Mouse (Mus musculus) lung, embryonic 16.5 days (tissue): ENCODE measurements around the gene Upb1. TPM values are rescaled to one million over a fixed set of nuclear protein-coding genes. Genes with fewer than 3 reads are reported as not detected.

Experiments used
- ATAC-seq: fragments of 200-750 bp; cut with Nextera tagmentation; 2 replicates; pipeline ENCODE4 v1.8.0; 2017; ENCODE audit warnings: low read depth, mild to moderate bottlenecking, moderate library complexity
- H3K27ac ChIP-seq: fragments of 300-500 bp; sonication (generic); 2 replicates; pipeline ENCODE4 v1.5.1; 2014; ENCODE audit warnings: mild to moderate bottlenecking, control low read depth, low read length
- H3K27me3 ChIP-seq: fragments of 300-500 bp; sonication (generic); 2 replicates; pipeline ENCODE4 v1.6.1; 2014; ENCODE audit warnings: low read depth, low read length, mixed read lengths; ENCODE audit not compliant: control insufficient read depth, insufficient read depth
- H3K36me3 ChIP-seq: fragments of 300-500 bp; sonication (generic); 2 replicates; pipeline ENCODE4 v1.6.1; 2014; ENCODE audit warnings: low read length; ENCODE audit not compliant: control insufficient read depth, insufficient read depth
- H3K4me1 ChIP-seq: fragments of 300-500 bp; sonication (generic); replicated peaks from 2 replicates; pipeline ENCODE4 v1.6.1; 2014; ENCODE audit warnings: low read length, mixed read lengths; ENCODE audit not compliant: control insufficient read depth, insufficient read depth
- H3K4me2 ChIP-seq: fragments of 300-500 bp; sonication (generic); 2 replicates; pipeline ENCODE4 v1.6.1; 2014; ENCODE audit warnings: low read depth, low read length, control low read depth
- H3K4me3 ChIP-seq: fragments of 300-500 bp; sonication (generic); 2 replicates; pipeline ENCODE4 v1.5.1; 2014; ENCODE audit warnings: mild to moderate bottlenecking, low read length, control low read depth
- H3K9ac ChIP-seq: fragments of 300-500 bp; sonication (generic); 2 replicates; pipeline ENCODE4 v1.6.1; 2014; ENCODE audit warnings: low read length, control low read depth
- H3K9me3 ChIP-seq: fragments of 300-500 bp; sonication (generic); 2 replicates; pipeline ENCODE4 v1.6.1; 2016; ENCODE audit warnings: low read length; ENCODE audit not compliant: control insufficient read depth
- WGBS: fragments of 180-500 bp; shearing (Covaris S2); extraction: QIAGEN DNeasy Blood & Tissue Kit; methylation state at CpG from one replicate; pipeline ENCODE4 v1.1.7; 2014; 5-methylcytosine and 5-hydroxymethylcytosine counted together
- polyA plus RNA-seq: library from polyadenylated mRNA; unstranded; fragments of >200 nt; fragmentation: Nextera tagmentation; extraction: Ambion mirVana; gene quantifications from 2 replicates; pipeline ENCODE4 v1.2.1, GENCODE M21; 2015

Gene Upb1
- polyA plus RNA-seq, 1 experiment from 2014 or later: 0.44 TPM

- H3K9ac ChIP-seq: no peak overlapping the region
- H3K9me3 ChIP-seq: no peaks in the 10 kb centered on the region
- 87% methylated on average over 6 of the region's 6 CpGs for WGBS
- no peaks in the 10 kb centered on the region for H3K36me3 ChIP-seq
- no peak overlapping the region for H3K27ac ChIP-seq
- H3K4me2 ChIP-seq: no peak overlapping the region
- ATAC-seq: no peak
- H3K4me3 ChIP-seq: no peak overlapping the region
- H3K4me1 ChIP-seq: no peaks in the 10 kb centered on the region
- H3K27me3 ChIP-seq: no peaks in the 10 kb centered on the region
Observed at GRCm38 (mm10) chr10:75484066-75484465, 83.2 kb downstream of the Upb1 start.

- no peaks in the 10 kb centered on the region for H3K36me3 ChIP-seq
- no peak for ATAC-seq
- no peak overlapping the region for H3K9ac ChIP-seq
Observed at GRCm38 (mm10) chr10:75484767-75485166, 83.9 kb downstream of the Upb1 start.

GRCm38 (mm10) chr10:75486086-75486979, 85.4 kb downstream of the Upb1 start:
- Histone ChIP-seq H3K9ac (no peak overlapping the region), H3K36me3 (no peaks in the 10 kb centered on the region), H3K27me3 (no peaks in the 10 kb centered on the region), H3K4me3 (no peak overlapping the region), H3K4me2 (no peak overlapping the region), H3K9me3 (no peaks in the 10 kb centered on the region), H3K4me1 (no peaks in the 10 kb centered on the region), H3K27ac (no peak overlapping the region)
- WGBS: 46% methylated on average over 9 of the region's 9 CpGs
- peak; percentile 65; the same call in 1 of the 2 replicates for ATAC-seq

More at GRCm38 (mm10) chr10:75484767-75485166, 83.9 kb downstream of the Upb1 start:
- Histone ChIP-seq H3K9me3 (no peaks in the 10 kb centered on the region), H3K27me3 (no peaks in the 10 kb centered on the region), H3K4me1 (no peaks in the 10 kb centered on the region), H3K4me3 (no peak overlapping the region), H3K27ac (no peak overlapping the region), H3K4me2 (no peak overlapping the region)
- 50% methylated on average over 6 of the region's 6 CpGs for WGBS

GRCm38 (mm10) chr10:75487131-75487530, 86.2 kb downstream of the Upb1 start:
- Histone ChIP-seq H3K4me1 (no peaks in the 10 kb centered on the region), H3K4me2 (no peak overlapping the region), H3K9ac (no peak overlapping the region), H3K36me3 (no peaks in the 10 kb centered on the region), H3K27me3 (no peaks in the 10 kb centered on the region), H3K27ac (no peak overlapping the region), H3K9me3 (no peaks in the 10 kb centered on the region), H3K4me3 (no peak overlapping the region)
- WGBS: 53% methylated on average over 3 of the region's 3 CpGs
- ATAC-seq: no peak

GRCm38 (mm10) chr10:75489522-75489921, 88.6 kb downstream of the Upb1 start:
- Histone ChIP-seq H3K27me3 (no peaks in the 10 kb centered on the region), H3K9ac (no peak overlapping the region), H3K36me3 (no peaks in the 10 kb centered on the region), H3K4me3 (no peak overlapping the region), H3K27ac (no peak overlapping the region), H3K4me2 (no peak overlapping the region), H3K4me1 (no peaks in the 10 kb centered on the region), H3K9me3 (no peaks in the 10 kb centered on the region)
- ATAC-seq: no peak
- WGBS: 64% methylated on average over 2 of the region's 2 CpGs

GRCm38 (mm10) chr10:75490731-75491130, 89.8 kb downstream of the Upb1 start:
- no peak overlapping the region for H3K27ac ChIP-seq
- no peaks in the 10 kb centered on the region for H3K9me3 ChIP-seq
- ATAC-seq: no peak
- no peak overlapping the region for H3K9ac ChIP-seq
- H3K4me2 ChIP-seq: no peak overlapping the region
- H3K36me3 ChIP-seq: no peaks in the 10 kb centered on the region
- no peaks in the 10 kb centered on the region for H3K4me1 ChIP-seq
- 75% methylated on average over 2 of the region's 2 CpGs for WGBS
- H3K27me3 ChIP-seq: no peaks in the 10 kb centered on the region
- no peak overlapping the region for H3K4me3 ChIP-seq

Other genes starting within 250 kb of the Upb1 start
- 48.2 and 49.0 TPM in 2 replicates for gene Specc1l, start 189.0 kb upstream of the Upb1 start, polyA plus RNA-seq
- 8.9 and 9.2 TPM in 2 replicates for gene Adora2a, start 84.2 kb upstream of the Upb1 start, polyA plus RNA-seq
- 135 and 150 TPM in 2 replicates for gene Snrpd3, start 116.4 kb downstream of the Upb1 start, polyA plus RNA-seq
- gene Gucd1, start 116.9 kb downstream of the Upb1 start, polyA plus RNA-seq: 24.9 and 27.3 TPM in 2 replicates
- gene Lrrc75b, start 159.2 kb downstream of the Upb1 start, polyA plus RNA-seq: 1.7 and 1.9 TPM in 2 replicates
- 1.7 and 2.3 TPM in 2 replicates for gene Ggt1, start 160.5 kb downstream of the Upb1 start, polyA plus RNA-seq
- 2.5 and 5.2 TPM in 2 replicates for gene Ggt5, start 188.2 kb downstream of the Upb1 start, polyA plus RNA-seq
- gene Susd2, start 242.9 kb downstream of the Upb1 start, polyA plus RNA-seq: 11.0 and 13.0 TPM in 2 replicates